Mouse (Mus musculus): ENCODE results near the gene Rcor1.

DNA sequence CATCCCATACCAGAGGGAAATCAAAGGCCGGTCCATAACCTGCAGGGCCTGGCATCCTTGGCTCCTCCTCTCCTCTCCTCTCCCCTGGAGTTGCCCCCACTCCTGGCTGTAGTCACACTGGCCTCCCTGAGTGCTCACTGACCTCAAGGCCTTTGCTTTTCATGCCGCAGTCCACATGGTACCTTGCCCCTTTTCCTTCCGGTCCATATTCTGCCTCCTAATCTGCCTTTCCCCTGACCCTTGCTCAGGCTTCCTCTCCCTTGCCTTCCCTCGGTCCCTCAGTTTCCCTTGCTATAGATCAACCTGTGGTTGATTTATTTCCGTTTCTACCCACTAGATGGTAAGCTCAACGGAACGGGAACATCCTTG is 122.8 kb downstream of the Rcor1 start:
- TF ChIP-seq CTCF (conservative IDR thresholded peaks at IDR 0.05; ENCODE audit: low read length) (no peak), POU5F1 (IDR thresholded peaks at IDR 0.05; ENCODE audit: borderline replicate concordance, low read length) (no peak), NANOG (IDR thresholded peaks at IDR 0.05; ENCODE audit: borderline replicate concordance, low read length) (no peak)
